Mouse (Mus musculus) heart, postnatal 0 days (tissue): ENCODE data around the gene Gprc5c. TPM values are rescaled to one million over a fixed set of nuclear protein-coding genes. Genes with fewer than 3 reads are reported as not detected.
A peak's percentile ranks its signal among the peaks of the same experiment; 100 is the strongest.

Experiments used
- ATAC-seq: fragments of 200-750 bp; cut with Nextera tagmentation; 2 replicates; pipeline ENCODE4 v1.8.0; 2017; ENCODE audit warnings: low read depth, moderate number of reproducible peaks, moderate library complexity; ENCODE audit not compliant: insufficient read depth
- DNase-seq: peaks from one replicate; pipeline ENCODE4 v3.0.0-alpha.2; 2016; ENCODE audit warnings: low spot score
- H3K27ac ChIP-seq: fragments of 300-500 bp; sonication (generic); 2 replicates; pipeline ENCODE4 v1.5.1; 2014; ENCODE audit warnings: low read depth, mild to moderate bottlenecking
- H3K27me3 ChIP-seq: fragments of 300-500 bp; sonication (generic); 2 replicates; pipeline ENCODE4 v1.6.1; 2014; ENCODE audit warnings: low read length, mixed read lengths; ENCODE audit not compliant: control insufficient read depth, insufficient read depth
- H3K36me3 ChIP-seq: fragments of 300-500 bp; sonication (generic); replicated peaks from 2 replicates; pipeline ENCODE4 v1.6.1; 2014; ENCODE audit warnings: low read length, mixed read lengths; ENCODE audit not compliant: control insufficient read depth, insufficient read depth
- H3K4me1 ChIP-seq: fragments of 300-500 bp; sonication (generic); 2 replicates; pipeline ENCODE4 v1.6.1; 2014; ENCODE audit warnings: antibody characterized with exemption; ENCODE audit not compliant: control insufficient read depth, insufficient read depth
- H3K4me2 ChIP-seq: fragments of 300-500 bp; sonication (generic); 2 replicates; pipeline ENCODE4 v1.6.1; 2014; ENCODE audit warnings: low read depth, mild to moderate bottlenecking, low read length, moderate library complexity
- H3K4me3 ChIP-seq: fragments of 300-500 bp; sonication (generic); 2 replicates; pipeline ENCODE4 v1.5.1; 2014; ENCODE audit warnings: low read depth, low read length
- H3K9ac ChIP-seq: fragments of 300-500 bp; sonication (generic); replicated peaks from 2 replicates; pipeline ENCODE4 v1.6.1; 2014; ENCODE audit warnings: low read depth, low read length, mixed read lengths
- H3K9me3 ChIP-seq: fragments of 300-500 bp; sonication (generic); replicated peaks from 2 replicates; pipeline ENCODE4 v1.6.1; 2016; ENCODE audit warnings: low read length; ENCODE audit not compliant: control insufficient read depth
- CTCF ChIP-seq: IDR thresholded peaks from 2 replicates; pipeline ENCODE4 v1.5.1; 2016; ENCODE audit warnings: antibody characterized with exemption, control low read depth, low read depth
- EP300 ChIP-seq: IDR thresholded peaks from 2 replicates; pipeline ENCODE4 v1.6.1; 2016; ENCODE audit warnings: antibody characterized with exemption, low read depth
- WGBS: fragments of 180-500 bp; shearing (Covaris S2); extraction: QIAGEN DNeasy Blood & Tissue Kit; methylation state at CpG from one replicate; pipeline ENCODE4 v1.1.7; 2014; 5-methylcytosine and 5-hydroxymethylcytosine counted together
- polyA plus RNA-seq: library from polyadenylated mRNA; unstranded; fragments of >200 nt; fragmentation: Nextera tagmentation; extraction: Ambion mirVana; gene quantifications from 2 replicates; pipeline ENCODE4 v1.2.1, GENCODE M21; 2015
- total RNA-seq: library from RNA; depleted of rRNA; stranded (reverse); fragments of >200 nt; gene quantifications from 2 replicates; pipeline ENCODE4 v1.2.3, GENCODE M21; 2014; ENCODE audit warnings: low replicate concordance

Gprc5c gene
- total and polyA plus RNA-seq, 2 experiments from 2014 or later, result 7.5 to 16.5 TPM

DNA sequence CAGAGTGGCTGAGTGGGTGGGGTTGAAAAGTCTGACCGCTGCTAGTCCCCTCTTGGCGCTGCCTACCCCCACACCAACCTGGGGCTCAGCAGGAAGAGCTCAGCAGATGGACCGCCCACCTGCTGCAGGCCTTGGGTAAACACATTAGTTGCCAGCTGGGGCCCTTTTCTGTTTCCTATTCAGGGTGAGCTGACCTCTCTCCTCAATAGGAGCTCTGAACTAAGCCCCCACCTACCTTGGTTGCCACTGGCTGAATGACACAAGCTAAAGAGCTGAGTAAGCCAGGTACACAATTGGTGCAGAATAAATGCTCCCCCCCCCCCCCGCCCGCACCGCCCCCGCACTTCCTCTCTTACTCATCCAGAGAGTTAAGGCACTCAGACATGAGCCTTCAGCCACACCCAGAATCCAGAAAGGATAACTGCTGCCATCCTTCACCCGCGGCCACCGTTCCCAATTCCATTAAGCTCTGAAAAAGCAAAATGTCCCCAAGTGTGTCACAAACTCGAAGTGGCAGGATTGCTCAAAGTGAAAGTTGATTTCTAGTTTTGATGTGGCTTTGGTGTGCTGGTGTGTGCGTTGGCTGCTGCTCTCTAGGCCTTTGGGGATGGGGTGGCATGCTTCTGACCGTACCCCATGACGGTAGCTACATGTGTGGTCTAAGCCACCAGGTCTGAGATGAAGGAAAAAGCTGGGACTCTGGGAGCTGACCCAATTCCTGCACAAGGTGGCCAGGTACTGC, 43.1 kb upstream of the Gprc5c start:
- Histone ChIP-seq H3K9ac (no peak overlapping the region), H3K4me1 (no peaks in the 10 kb centered on the region), H3K27me3 (no peaks in the 10 kb centered on the region), H3K36me3 (no peaks in the 10 kb centered on the region), H3K27ac (no peak overlapping the region), H3K4me3 (no peak overlapping the region), H3K4me2 (no peak overlapping the region), H3K9me3 (no peaks in the 10 kb centered on the region)
- 38% methylated on average over 14 of the region's 14 CpGs for WGBS
- DNase-seq (no peak), ATAC-seq (no peak; the same call in 1 of the 2 replicates)
- no peak for TF ChIP-seq CTCF
- no peak for TF ChIP-seq EP300

GRCm38 (mm10) chr11:114809371-114809770, 41.6 kb upstream of the Gprc5c start:
- DNase-seq (no peak), ATAC-seq (no peak)
- no peak overlapping the region for H3K4me3 ChIP-seq
- H3K36me3 ChIP-seq, result no peaks in the 10 kb centered on the region
- no peak overlapping the region for H3K4me2 ChIP-seq
- 79% methylated on average over 1 of the region's 1 CpGs for WGBS
- H3K9ac ChIP-seq, result no peak overlapping the region
- no peaks in the 10 kb centered on the region for H3K27me3 ChIP-seq
- TF ChIP-seq CTCF (no peak), EP300 (no peak)
- no peak overlapping the region for H3K27ac ChIP-seq
- H3K4me1 ChIP-seq, result no peaks in the 10 kb centered on the region
- no peaks in the 10 kb centered on the region for H3K9me3 ChIP-seq

DNA sequence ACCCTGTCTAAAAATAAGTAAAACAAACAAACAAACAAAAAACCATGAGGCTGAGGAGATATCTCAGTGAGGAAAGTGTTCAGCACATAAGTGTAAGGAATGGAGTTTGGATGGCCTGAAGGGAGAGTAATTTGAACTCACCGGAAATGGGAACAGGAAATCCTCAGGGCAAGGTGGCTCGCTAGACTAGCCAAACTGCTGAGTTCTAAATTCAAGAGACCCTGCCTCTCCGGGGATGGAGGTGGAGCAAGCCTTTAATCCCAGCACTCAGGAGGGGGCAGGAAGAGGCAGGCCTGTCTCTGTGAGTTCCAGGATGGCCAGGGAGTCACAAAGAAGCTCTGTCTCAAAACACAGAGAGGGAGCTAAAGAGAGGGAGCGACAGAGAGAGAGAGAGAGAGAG, 40.6 kb upstream of the Gprc5c start:
- WGBS, result 23% methylated on average over 4 of the region's 4 CpGs
- Histone ChIP-seq H3K36me3 (no peaks in the 10 kb centered on the region), H3K4me1 (peaks cover 7% of the 10 kb centered on the region; the same call in 1 of the 2 replicates), H3K27me3 (no peaks in the 10 kb centered on the region), H3K27ac (no peak overlapping the region), H3K9me3 (no peaks in the 10 kb centered on the region), H3K4me2 (no peak overlapping the region), H3K9ac (no peak overlapping the region), H3K4me3 (no peak overlapping the region)
- ATAC-seq (no peak), DNase-seq (no peak)
- TF ChIP-seq EP300, result no peak
- TF ChIP-seq CTCF, result no peak

DNA sequence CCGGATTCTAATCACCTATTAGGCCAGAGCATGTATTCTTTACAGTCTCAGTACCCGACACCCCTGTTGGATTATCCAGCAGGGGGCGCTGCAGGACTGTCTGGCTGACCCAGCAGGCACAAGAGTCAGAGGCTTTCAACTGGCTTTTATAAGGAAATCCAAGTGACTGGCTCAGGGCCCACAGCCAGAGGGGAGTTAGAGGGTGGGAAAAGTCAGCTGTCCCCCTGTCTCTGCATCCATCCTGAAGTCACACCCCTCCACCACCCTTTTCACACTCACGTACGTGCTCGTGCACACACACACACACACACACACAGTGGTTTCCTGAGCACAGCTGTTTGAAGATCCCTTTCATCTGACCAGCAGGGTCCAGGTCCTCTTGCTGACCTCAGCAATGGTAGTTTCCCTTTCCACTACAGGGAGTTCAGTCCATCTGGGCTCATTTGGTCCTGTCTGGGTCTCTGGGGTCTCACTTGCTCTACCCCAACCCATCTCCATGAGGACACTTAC, 38.2 kb upstream of the Gprc5c start:
- Histone ChIP-seq H3K9ac (no peak overlapping the region), H3K4me3 (no peak overlapping the region), H3K27me3 (no peaks in the 10 kb centered on the region), H3K36me3 (no peaks in the 10 kb centered on the region), H3K4me2 (no peak overlapping the region), H3K27ac (no peak overlapping the region), H3K9me3 (no peaks in the 10 kb centered on the region), H3K4me1 (peaks cover 7% of the 10 kb centered on the region; the same call in 1 of the 2 replicates)
- TF ChIP-seq CTCF (peak; percentile 95), EP300 (no peak)
- ATAC-seq (peak; percentile 47), DNase-seq (peak; percentile 83)
- WGBS, result 18% methylated on average over 6 of the region's 6 CpGs

DNA sequence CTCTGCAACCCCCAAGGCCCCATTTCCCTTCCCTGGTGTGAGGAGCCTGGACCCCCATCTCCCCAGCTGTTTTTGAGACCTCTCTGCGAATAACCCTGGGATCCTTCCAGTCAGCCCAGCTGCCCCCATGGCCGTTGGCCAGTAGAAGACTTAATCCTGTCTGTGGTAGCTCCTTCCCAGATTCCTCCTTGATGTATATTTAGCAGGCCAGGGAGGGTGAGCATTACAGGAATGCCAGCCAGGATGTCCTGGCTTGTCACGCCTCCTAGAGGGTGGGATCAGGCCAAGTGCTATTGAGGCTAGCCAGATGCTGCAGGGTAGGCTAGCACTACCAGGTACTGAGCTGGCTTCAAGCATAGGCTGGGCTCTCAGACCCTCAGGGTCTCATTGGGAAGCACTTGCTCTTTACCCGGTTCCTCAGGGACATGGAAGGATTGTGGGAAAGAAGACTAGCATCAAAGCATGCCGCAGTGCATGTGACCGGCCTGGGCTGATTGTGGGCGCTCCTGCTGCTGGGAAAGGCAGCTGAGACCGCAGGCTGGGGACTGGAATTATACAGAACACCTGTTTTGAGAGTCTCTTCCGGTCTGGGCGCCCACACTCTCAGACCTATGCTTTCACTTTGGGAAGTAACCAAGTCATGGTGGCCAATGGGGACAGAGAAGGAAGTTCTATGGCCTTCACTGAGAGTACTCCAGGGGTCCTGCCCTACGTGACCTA, 35.9 kb upstream of the Gprc5c start:
- Histone ChIP-seq H3K27ac (no peak overlapping the region), H3K36me3 (no peaks in the 10 kb centered on the region), H3K9me3 (no peaks in the 10 kb centered on the region), H3K9ac (no peak overlapping the region), H3K4me1 (peaks cover 7% of the 10 kb centered on the region; the same call in 1 of the 2 replicates), H3K4me2 (no peak overlapping the region), H3K4me3 (no peak overlapping the region), H3K27me3 (no peaks in the 10 kb centered on the region)
- peak; percentile 61 for ATAC-seq
- no peak for TF ChIP-seq CTCF
- DNase-seq, result no peak
- 45% methylated on average over 11 of the region's 11 CpGs for WGBS
